Mouse (Mus musculus) Patski (cell line): ENCODE measurements at regions not wholly inside any gene's neighbourhood (a gene's known extent, or its start where the extent isn't known, plus 50 kb on each side); places are given as distances from the start of the nearest gene placed in this dataset.
"Not testable (repeated sequence)": the region's sequence is repeated elsewhere in the genome, so short reads cannot be mapped to it uniquely, and the experiment has no call there.

Source experiments
- ATAC-seq: fragments of 100-300 bp; one replicate; pipeline ENCODE4 v1.8.0; 2021
- CTCF ChIA-PET: fragments of 350-600 bp; sonication (Branson Sonifier 250); formaldehyde crosslinking; loops from one replicate; lab custom pipeline; 2022; ENCODE audit warnings: inconsistent platforms; lab: Charles Lee
- POLR2A ChIA-PET: fragments of 350-600 bp; sonication (Branson Sonifier 250); formaldehyde crosslinking; loops from one replicate; lab custom pipeline; 2022; ENCODE audit warnings: antibody characterized with exemption, inconsistent platforms; lab: Charles Lee
- DNase-seq: peaks from one replicate; pipeline ENCODE4 v3.0.0-alpha.2; 2011; ENCODE audit warnings: low read depth, low spot score
- H3K27me3 ChIP-seq: fragments of 371-371 bp; one replicate; pipeline ENCODE4 v1.5.1; 2021
- CTCF ChIP-seq: fragments of 100-300 bp; IDR thresholded peaks from one replicate; pipeline ENCODE4 v1.5.1; 2021
- in situ Hi-C: fragments of 300-500 bp; cut with MboI; formaldehyde crosslinking; loops from 3 replicates; pipeline ENCODE4 v1.11.1; 2018; ENCODE audit warnings: low pct_unique_long_range_greater_than_20kb, mixed read lengths

DNA sequence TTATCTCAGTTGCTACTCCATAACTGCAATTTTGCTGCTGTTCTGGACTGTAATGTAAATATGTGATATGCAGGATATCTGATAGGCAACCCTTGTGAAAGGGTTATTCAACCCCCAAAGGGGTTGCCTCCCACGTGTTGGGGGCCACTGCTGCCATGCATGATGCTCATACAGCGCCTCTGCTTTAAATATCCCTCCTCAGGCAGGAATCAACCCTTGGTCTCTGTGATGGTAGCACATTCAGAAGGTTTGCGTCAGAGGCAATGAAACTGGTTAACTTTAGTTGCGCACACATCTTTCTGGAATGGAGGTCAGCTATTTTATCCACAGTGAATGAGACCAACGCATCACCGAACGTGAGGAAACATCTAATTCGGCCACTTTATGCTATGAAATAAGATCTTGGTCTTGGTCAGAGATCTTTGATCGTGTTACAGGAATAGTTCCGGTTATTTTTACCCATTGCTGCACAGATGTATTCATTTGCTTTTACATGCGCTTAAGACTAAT, 80.2 kb upstream of the Anapc15-ps start:
- no peak for DNase-seq
- no peak for TF ChIP-seq CTCF
- CTCF ChIA-PET = no interaction called here
- ATAC-seq = no peak
- POLR2A ChIA-PET = no interaction called here
- in situ Hi-C loops = no loop called here
- H3K27me3 ChIP-seq = no peaks in the 10 kb centered on the region

DNA sequence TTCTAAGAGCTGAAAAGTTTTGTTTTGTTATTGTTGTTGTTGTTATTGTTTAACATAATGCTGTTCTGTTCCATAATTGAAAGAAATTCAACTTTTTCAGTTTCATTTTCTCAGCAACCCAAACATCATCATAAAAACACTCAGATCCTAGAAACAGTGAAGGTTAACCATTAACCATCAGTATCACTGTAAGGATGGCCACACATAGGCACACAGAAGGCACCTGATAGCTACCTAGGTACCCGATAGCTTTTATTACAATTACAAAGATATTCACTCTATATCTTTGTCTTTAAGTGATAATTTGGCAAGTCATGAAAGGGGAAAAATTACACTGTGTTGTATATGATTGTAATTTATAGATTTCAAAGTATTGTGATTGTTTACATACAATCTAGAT, 75.1 kb upstream of the Anapc15-ps start:
- no peaks in the 10 kb centered on the region for H3K27me3 ChIP-seq
- ChIA-PET CTCF (no interaction called here), POLR2A (no interaction called here)
- no peak for DNase-seq
- no peak for TF ChIP-seq CTCF
- in situ Hi-C loops = no loop called here
- ATAC-seq = no peak

DNA sequence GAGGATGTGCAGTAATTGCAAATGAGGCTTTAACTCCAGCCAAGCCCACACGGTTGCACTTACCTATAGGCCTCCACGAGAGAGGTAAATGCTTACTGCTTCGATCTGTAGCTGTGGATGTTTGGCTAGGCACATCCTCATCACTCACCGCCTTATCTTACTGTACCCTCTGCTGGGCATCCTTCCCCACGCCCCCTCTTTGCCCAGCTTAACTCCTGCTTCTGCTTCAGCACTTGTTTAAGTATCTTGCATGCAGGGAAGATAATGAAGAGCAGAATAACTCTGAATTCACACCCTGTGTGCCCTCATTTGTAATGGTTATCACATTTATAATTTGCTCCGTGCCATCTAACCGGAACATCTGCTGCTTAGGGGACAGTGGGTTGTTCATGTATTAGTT, 74.7 kb upstream of the Anapc15-ps start:
- ChIA-PET CTCF (interaction anchor here (1.2 kb wide), 1 partner anchor 14 kb away, joined by 3 read pairs; no protein-coding TSS in a partner anchor), POLR2A (no interaction called here)
- ATAC-seq (no peak), DNase-seq (no peak)
- no peak for TF ChIP-seq CTCF
- no peaks in the 10 kb centered on the region for H3K27me3 ChIP-seq
- in situ Hi-C loops = no loop called here

- ATAC-seq = no peak
- ChIA-PET CTCF (interaction anchor here (0.8 to 1.2 kb wide), 3 partner anchors 12 to 32 kb away, joined by 3 to 4 read pairs (median 3); no protein-coding TSS in a partner anchor), POLR2A (no interaction called here)
- no peaks in the 10 kb centered on the region for H3K27me3 ChIP-seq
- no peak for TF ChIP-seq CTCF
- in situ Hi-C loops = no loop called here
- no peak for DNase-seq
Measured at GRCm38 (mm10) chr10:95745834-95746620, 72.8 kb upstream of the Anapc15-ps start.

DNA sequence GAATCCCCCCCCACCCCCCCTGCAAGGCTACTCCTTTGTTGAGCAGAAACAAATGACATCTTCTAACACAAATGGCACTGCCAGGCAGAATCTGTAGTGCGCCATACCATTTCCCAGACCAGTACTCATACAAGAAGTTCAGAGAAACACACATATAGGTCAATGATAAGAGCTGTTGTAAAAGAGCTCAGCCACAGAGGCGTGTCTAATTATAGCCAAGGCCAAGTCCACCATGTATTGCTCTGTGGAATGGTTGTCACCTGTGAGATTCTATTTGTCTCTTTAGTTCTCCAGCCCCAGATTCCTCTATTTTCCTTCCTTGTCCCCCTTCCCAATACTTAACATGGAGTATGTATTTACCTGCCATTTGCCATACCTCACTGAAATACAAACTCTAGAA, 72.0 kb upstream of the Anapc15-ps start:
- ATAC-seq (no peak), DNase-seq (no peak)
- in situ Hi-C loops = no loop called here
- TF ChIP-seq CTCF = no peak
- ChIA-PET CTCF (interaction anchor here (0.8 kb wide), 1 partner anchor 12 kb away, joined by 3 read pairs; no protein-coding TSS in a partner anchor), POLR2A (no interaction called here)
- no peaks in the 10 kb centered on the region for H3K27me3 ChIP-seq

DNA sequence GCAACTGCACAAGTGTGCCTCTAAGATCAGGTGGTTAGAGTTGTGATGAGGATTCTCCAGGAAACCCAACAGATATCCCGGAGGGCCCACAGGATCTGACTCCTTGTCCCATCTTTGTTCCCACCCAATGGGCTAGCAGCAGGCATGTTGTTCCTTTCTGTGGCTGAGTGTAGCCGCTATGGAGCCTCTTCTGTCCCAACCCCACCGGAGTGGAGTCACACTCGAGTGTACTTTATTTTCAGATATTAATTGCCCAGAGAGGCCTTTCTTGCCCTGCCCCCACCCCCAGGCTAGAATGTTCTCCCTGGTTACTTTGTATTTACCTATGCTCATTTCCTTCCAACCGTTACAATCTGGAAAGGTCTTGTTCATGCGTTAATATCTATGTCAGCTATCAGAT, 70.4 kb upstream of the Anapc15-ps start:
- DNase-seq (no peak), ATAC-seq (no peak)
- no peaks in the 10 kb centered on the region for H3K27me3 ChIP-seq
- no peak for TF ChIP-seq CTCF
- in situ Hi-C loops = no loop called here
- CTCF ChIA-PET = interaction anchor here (1.2 kb wide), 1 partner anchor 14 kb away, joined by 3 read pairs; no protein-coding TSS in a partner anchor
- POLR2A ChIA-PET = no interaction called here

GRCm38 (mm10) chr10:95739421-95739820, 66.2 kb upstream of the Anapc15-ps start:
- TF ChIP-seq CTCF = no peak
- DNase-seq (no peak), ATAC-seq (no peak)
- in situ Hi-C loops = no loop called here
- ChIA-PET POLR2A (no interaction called here), CTCF (interaction anchor here (1.4 kb wide), 1 partner anchor 10 kb away, joined by 4 read pairs; no protein-coding TSS in a partner anchor)
- H3K27me3 ChIP-seq = no peaks in the 10 kb centered on the region

DNA sequence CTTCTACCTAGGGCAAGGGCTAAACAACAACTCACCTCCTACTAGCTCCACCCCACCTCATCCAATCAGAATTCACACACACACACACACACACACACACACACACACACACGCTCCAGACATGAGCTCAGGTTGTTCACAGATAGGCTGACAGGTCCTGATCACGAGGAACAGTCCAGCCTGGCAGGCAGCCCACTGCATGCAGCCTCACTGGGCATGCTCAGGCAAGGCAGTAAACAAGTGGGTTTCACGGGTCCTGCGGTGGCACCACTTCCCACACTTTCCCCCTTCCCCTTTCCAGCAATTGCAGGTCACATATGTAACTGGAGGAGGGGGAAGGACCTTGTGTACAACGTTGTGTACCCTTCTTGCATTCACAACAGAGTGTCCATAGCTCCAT, 63.5 kb upstream of the Anapc15-ps start:
- DNase-seq, CTCF ChIA-PET: not testable (repeated sequence)
- POLR2A ChIA-PET = interaction anchor here (0.7 kb wide), 1 partner anchor 76 kb away, joined by 4 read pairs; no protein-coding TSS in a partner anchor

DNA sequence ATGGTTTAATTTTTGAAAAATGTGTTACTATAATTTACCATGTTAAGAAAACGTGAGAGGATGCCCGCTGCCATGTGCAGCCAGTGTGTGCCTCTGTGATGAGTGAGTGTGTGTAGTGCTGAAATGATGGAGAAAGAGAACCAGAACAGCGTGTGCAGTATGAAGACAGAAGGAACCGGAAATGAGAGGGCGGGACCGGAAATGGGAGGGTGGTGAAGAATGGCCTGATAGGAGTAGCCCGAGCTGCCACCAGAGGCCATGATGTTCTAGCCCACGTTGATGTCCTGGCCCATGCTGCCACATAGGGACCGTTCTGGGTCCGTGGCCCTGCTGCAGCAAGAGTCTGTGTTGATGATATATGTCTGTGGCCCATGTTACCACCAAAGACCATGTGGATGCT, 57.8 kb upstream of the Anapc15-ps start:
- ATAC-seq (no peak), DNase-seq (no peak)
- no peak for TF ChIP-seq CTCF
- POLR2A ChIA-PET = interaction anchor here (0.6 kb wide), 1 partner anchor 116 kb away, joined by 3 read pairs; no protein-coding TSS in a partner anchor
- no peaks in the 10 kb centered on the region for H3K27me3 ChIP-seq
- in situ Hi-C loops = no loop called here
- CTCF ChIA-PET = no interaction called here

More for the DNA sequence above, 63.5 kb upstream of the Anapc15-ps start:
- in situ Hi-C loops, ATAC-seq, H3K27me3 ChIP-seq: not testable (repeated sequence)

DNA sequence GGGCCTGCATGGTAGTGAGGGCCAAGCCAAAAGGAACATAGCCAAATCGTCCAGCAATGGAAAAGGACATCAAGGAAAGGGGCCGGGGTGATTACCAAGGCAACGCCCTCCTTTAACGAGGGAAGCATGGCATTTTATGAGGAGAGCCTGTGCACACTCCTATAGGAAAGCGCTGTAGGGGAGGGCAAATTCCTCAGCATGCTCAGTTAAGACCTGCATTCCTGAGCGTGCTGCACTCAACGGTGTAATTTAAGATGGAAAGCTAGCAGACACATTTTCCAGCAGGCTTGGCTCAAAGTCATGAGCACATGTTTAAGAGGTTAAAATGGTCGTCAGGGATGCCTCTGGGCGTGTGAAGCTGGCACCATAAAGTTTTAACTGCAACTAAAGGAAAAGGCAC, 56.6 kb upstream of the Anapc15-ps start:
- no peaks in the 10 kb centered on the region for H3K27me3 ChIP-seq
- ChIA-PET CTCF (interaction anchor here (0.9 to 1.5 kb wide), 2 partner anchors 10 to 14 kb away, joined by 3 to 4 read pairs; no protein-coding TSS in a partner anchor), POLR2A (no interaction called here)
- TF ChIP-seq CTCF = no peak
- DNase-seq (peak; percentile 24), ATAC-seq (peak; percentile 73)
- in situ Hi-C loops = loop anchor here (10.0 kb wide), 1 partner anchor 165 kb away; the partner anchor contains the start of gene Nudt4

GRCm38 (mm10) chr10:95725910-95726309, 52.7 kb upstream of the Anapc15-ps start:
- ATAC-seq (no peak), DNase-seq (peak; percentile 64)
- POLR2A ChIA-PET = no interaction called here
- no peaks in the 10 kb centered on the region for H3K27me3 ChIP-seq
- CTCF ChIA-PET = no interaction called here
- in situ Hi-C loops = loop anchor here (10.0 kb wide), 1 partner anchor 161 kb away; the partner anchor contains the start of gene Nudt4
- TF ChIP-seq CTCF = no peak
